Mouse (Mus musculus) E14TG2a.4 (cell line): ENCODE measurements at regions not wholly inside any gene's neighbourhood (a gene's known extent, or its start where the extent isn't known, plus 50 kb on each side); places are given as distances from the start of the nearest gene placed in this dataset.

Experiments
- CTCF ChIP-seq: conservative IDR thresholded peaks from 2 replicates; pipeline ENCODE4 v1.5.1; 2014; ENCODE audit warnings: low read length
- POU5F1 ChIP-seq: IDR thresholded peaks from 2 replicates; pipeline ENCODE4 v1.6.1; 2014; ENCODE audit warnings: low read length, borderline replicate concordance

GRCm38 (mm10) chrX:21297349-21297748, 121.9 kb upstream of the Gm21876 start:
- no peak for TF ChIP-seq CTCF
- no peak for TF ChIP-seq POU5F1
